Mouse (Mus musculus) left cerebral cortex, adult 2 months (tissue): Measurements from ENCODE around the gene Csk. TPM values are rescaled to one million over a fixed set of nuclear protein-coding genes. Genes with fewer than 3 reads are reported as not detected.

Source experiments
- DNase-seq, 2 experiments: peaks; one replicate each; pipeline ENCODE4 v3.0.0; 2021 to 2022; ENCODE audit warnings: low spot score in 2 of 2, mixed read lengths in 1 of 2; ENCODE audit errors: extremely low spot score in 1 of 2
- H3K27ac ChIP-seq: fragments of 200-600 bp; 2 replicates; pipeline ENCODE4 v1.8.1; 2022
- H3K4me3 ChIP-seq: fragments of 200-600 bp; 2 replicates; pipeline ENCODE4 v1.8.1; 2022
- CTCF ChIP-seq: fragments of 200-600 bp; IDR thresholded peaks from 2 replicates; pipeline ENCODE4 v1.8.1; 2022; ENCODE audit warnings: antibody characterized with exemption, mild to moderate bottlenecking, moderate library complexity
- intact Hi-C: fragments of 180-260 bp; cut with DNase I; formaldehyde crosslinking; loops from one replicate; pipeline ENCODE4 v1.15.1; 2025
- total RNA-seq, 2 experiments: library from RNA; stranded (reverse); gene quantifications; 2 replicates each; pipeline ENCODE4 v1.2.3; 2021

Gene Csk
- total RNA-seq, 2 experiments from 2014 or later = 32.9 to 39.6 TPM

GRCm38 (mm10) chr9:57656631-57657350, 3.4 kb upstream of the Csk start:
- Histone ChIP-seq H3K27ac (no peak overlapping the region), H3K4me3 (no peak overlapping the region)
- no peak for TF ChIP-seq CTCF
- no peak for DNase-seq
- intact Hi-C loops = loop anchor here (5.0 kb wide), 3 partner anchors 64 to 341 kb away; partner anchors contain the start of gene Cox5a

DNA sequence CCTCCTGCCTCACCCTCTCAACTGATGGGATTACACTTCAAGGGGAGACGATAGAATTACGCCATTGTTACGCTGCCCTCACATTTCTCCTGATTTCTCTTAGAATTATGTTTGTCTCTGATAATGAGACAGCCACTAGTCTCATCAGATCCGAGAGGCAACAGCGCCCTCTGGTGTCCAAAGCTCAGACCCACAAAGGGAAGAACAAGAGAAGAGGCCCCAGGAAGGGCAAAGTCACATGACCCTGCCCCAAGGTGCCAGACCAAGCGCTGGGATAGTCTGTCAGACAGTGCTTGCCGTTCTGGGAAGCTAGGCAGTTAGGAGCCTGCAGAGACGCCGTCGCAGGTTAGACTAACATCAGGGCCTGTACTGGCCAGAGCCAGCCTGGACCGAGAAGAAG, 2.3 kb upstream of the Csk start:
- peak; percentile 96 for TF ChIP-seq CTCF
- H3K4me3 ChIP-seq = no peak overlapping the region
- peak; percentile 88 to 94 for DNase-seq
- intact Hi-C loops = loop anchor here (1.0 to 5.0 kb wide), 5 partner anchors 26 to 342 kb away; partner anchors contain the start of gene Cox5a
- 0 out of 2 replicates have a peak overlapping the region, but pooled peaks have one; percentile 2 for H3K27ac ChIP-seq

DNA sequence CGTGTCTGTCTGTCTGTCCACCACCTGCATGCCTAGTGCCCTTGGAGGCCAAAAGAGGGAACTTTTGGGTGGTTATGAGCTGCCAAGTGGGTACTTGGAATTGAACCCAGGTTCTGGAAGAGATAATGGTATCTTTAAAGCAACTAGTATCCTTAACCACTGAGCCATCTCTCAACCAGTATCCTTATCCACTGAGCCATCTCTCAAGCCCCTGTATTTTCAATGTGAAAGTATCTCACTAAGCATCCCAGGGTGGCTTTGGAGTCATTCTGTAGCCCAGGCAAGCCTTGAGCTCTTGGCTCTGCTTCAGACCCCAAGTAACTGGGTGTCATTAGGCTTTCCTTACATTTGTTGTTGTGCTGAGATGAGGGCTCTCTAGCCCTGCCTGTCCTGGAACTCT, 1.5 kb upstream of the Csk start:
- DNase-seq = no peak
- intact Hi-C loops = loop anchor here (1.0 to 5.0 kb wide), 5 partner anchors 26 to 342 kb away; partner anchors contain the start of gene Cox5a
- Histone ChIP-seq H3K27ac (no peak overlapping the region), H3K4me3 (no peak overlapping the region)
- no peak for TF ChIP-seq CTCF

- Histone ChIP-seq H3K4me3 (no peak overlapping the region), H3K27ac (no peak overlapping the region)
- DNase-seq = no peak
- intact Hi-C loops = no loop called here
- TF ChIP-seq CTCF = no peak
Observed at GRCm38 (mm10) chr9:57652855-57653254, 576 bp downstream of the Csk start.

GRCm38 (mm10) chr9:57652351-57652750, 1.1 kb downstream of the Csk start:
- DNase-seq = no peak
- intact Hi-C loops = no loop called here

GRCm38 (mm10) chr9:57650786-57651311, 2.6 kb downstream of the Csk start:
- intact Hi-C loops = no loop called here
- no peak for TF ChIP-seq CTCF
- Histone ChIP-seq H3K4me3 (no peak overlapping the region), H3K27ac (no peak overlapping the region)
- DNase-seq = no peak

More at GRCm38 (mm10) chr9:57652351-57652750, 1.1 kb downstream of the Csk start:
- no peak for TF ChIP-seq CTCF
- no peak overlapping the region for H3K27ac ChIP-seq
- no peak overlapping the region for H3K4me3 ChIP-seq

- intact Hi-C loops = no loop called here
Observed at GRCm38 (mm10) chr9:57650130-57650785, 3.2 kb downstream of the Csk start.

DNA sequence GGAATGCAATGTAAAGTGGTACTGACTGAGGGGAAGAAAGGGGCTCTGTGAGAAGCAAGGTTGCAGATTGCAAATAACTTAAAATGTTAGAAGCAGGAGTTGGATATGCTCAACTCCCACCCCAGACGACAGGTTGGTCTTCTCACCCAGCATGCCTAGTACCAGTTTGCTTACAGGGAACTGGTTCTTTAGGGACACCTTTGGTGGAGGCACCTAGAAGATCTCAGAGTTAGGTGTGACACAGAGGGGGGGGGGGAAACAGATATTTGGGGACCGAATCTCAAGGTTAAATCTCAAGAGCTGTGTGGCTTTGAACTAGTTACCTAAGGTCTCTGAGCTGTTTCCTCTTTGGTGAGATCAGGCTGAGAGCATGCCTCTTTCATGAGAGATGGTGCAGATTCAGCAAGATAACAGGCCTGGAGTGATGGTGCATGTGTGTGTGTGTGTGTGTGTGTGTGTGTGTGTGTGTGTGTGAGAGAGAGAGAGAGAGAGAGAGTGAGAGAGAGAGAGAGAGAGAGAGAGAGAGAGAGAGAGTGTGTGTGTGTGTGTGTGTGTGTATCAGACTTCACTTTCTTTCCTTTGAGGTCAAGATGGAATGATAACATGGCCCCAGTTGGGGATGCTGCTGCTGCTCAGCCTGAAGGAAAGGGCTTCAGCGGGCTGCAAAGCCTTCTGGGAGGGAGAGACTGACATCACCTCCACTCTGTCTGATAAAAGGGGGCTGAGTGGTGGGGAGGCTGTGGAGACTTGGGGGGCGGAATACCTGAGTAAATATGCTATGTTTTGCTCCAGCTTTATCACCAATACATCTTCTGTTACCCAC, 5.9 kb downstream of the Csk start:
- Histone ChIP-seq H3K27ac (no peak overlapping the region), H3K4me3 (no peak overlapping the region)
- no peak for TF ChIP-seq CTCF
- DNase-seq = no peak
- intact Hi-C loops = no loop called here

More at GRCm38 (mm10) chr9:57650130-57650785, 3.2 kb downstream of the Csk start:
- Histone ChIP-seq H3K27ac (no peak overlapping the region), H3K4me3 (no peak overlapping the region)
- TF ChIP-seq CTCF = no peak
- no peak for DNase-seq

DNA sequence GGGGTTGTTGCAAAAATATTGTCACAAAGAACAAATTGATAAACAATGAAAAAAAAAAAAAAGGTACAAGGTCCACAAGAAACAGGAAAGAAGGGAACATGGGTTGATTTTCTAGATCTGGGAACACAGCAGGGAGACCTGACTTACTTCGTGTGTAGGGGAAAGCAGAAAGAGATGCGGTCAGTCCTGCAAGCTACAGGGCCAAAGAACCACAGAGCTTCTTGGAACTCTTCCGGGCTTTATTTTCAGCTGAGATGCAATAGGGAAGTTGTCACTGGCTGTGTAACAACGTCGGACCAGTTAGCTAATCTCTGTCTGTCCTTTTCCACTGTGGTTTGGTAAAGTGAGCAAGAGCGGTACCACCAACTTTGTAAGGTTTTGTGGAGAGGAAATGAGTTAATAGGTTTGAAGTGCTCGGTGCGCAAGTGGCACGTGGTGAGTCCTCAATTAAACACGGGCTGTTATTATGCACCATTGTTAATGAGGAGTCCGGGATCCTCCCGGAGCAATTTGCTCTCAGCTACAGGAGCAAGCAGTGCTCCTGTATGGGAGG, 6.8 kb downstream of the Csk start:
- no peak for TF ChIP-seq CTCF
- no peak overlapping the region for H3K27ac ChIP-seq
- intact Hi-C loops = no loop called here

GRCm38 (mm10) chr9:57644944-57645893, 8.2 kb downstream of the Csk start:
- peak; percentile 93 to 95 for DNase-seq
- Histone ChIP-seq H3K27ac (peak overlapping the region; percentile 96), H3K4me3 (peak overlapping the region; percentile 95)
- peak; percentile 98 for TF ChIP-seq CTCF
- intact Hi-C loops = no loop called here

More for the DNA sequence above, 6.8 kb downstream of the Csk start:
- no peak for DNase-seq
- no peak overlapping the region for H3K4me3 ChIP-seq
